Mouse (Mus musculus): ENCODE measurements around the gene Gm20388. TPM values are rescaled to one million over a fixed set of nuclear protein-coding genes. Genes with fewer than 3 reads are reported as not detected.

The Gm20388 gene
- polyA plus RNA-seq, 1 experiment from 2014 or later = not detected

DNA sequence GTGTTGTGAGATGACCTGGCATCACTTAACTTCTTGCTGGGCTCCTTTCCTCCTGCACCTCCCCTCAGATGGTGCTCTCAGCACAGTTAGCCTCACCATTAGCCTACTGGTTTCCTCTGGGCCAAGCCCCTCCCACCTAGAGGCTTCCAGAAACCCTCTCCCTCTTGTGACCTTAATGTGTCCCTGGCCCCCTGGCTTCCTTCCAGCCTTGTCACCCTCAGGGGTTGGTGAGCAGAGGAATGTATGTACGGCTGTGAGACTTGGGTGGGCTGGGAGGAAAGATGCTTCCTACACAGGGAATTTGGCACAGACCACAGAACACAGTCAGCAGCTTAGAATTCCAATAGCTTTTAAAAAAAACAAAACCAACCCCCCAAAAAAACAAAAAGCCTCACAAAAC, 1970.2 kb downstream of the Gm20388 start:
- Histone ChIP-seq H3K4me3 (ENCODE audit: low read length) (no peak overlapping the region), H3K9me3 (ENCODE audit: control insufficient read depth, low read length) (no peaks in the 10 kb centered on the region), H3K4me1 (replicated peaks; ENCODE audit: control insufficient read depth, insufficient read depth, low read length) (no peaks in the 10 kb centered on the region; the same call in 1 of the 2 replicates), H3K36me3 (ENCODE audit: control insufficient read depth, insufficient read depth, low read length) (peaks cover 6% of the 10 kb centered on the region; the same call in 1 of the 2 replicates), H3K9ac (ENCODE audit: low read length) (no peak overlapping the region), H3K27ac (ENCODE audit: low read length) (no peak overlapping the region), H3K4me2 (ENCODE audit: low read depth, low read length) (no peak overlapping the region), H3K27me3 (ENCODE audit: control insufficient read depth, insufficient read depth, low read depth, low read length) (no peaks in the 10 kb centered on the region)
- WGBS = 35% methylated on average over 1 of the region's 1 CpGs
- peak; percentile 74 for ATAC-seq (ENCODE audit: low read depth)

DNA sequence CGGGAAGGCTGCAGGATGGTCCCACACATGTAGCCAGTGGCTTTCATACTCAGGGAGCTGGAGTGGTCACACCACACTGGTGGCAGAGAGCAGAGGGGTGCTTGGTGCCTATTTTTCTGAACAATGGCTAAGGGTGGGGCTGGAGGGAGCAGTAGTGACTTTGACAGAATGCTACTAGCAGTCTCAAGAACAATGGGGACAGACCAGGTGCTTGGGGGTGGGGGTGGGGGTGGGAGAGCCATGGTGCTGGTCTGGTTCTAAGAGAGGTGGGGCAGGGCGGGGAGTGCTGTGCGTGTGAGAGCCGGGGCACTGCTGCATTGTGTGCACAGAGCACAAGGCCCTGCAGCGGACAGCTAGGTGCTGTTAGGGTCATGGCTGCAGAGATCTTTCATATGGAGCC, 1971.3 kb downstream of the Gm20388 start:
- ATAC-seq (ENCODE audit: low read depth) = 0 out of 2 replicates have a peak, but pooled peaks have one; percentile 11
- no peak overlapping the region for H3K27ac ChIP-seq (ENCODE audit: low read length)
- H3K9ac ChIP-seq (ENCODE audit: low read length) = no peak overlapping the region
- no peaks in the 10 kb centered on the region for H3K9me3 ChIP-seq (ENCODE audit: control insufficient read depth, low read length)
- 76% methylated on average over 5 of the region's 5 CpGs for WGBS
- H3K4me2 ChIP-seq (ENCODE audit: low read depth, low read length) = no peak overlapping the region
- H3K4me3 ChIP-seq (ENCODE audit: low read length) = no peak overlapping the region
- H3K4me1 ChIP-seq (replicated peaks; ENCODE audit: control insufficient read depth, insufficient read depth, low read length) = no peaks in the 10 kb centered on the region; the same call in 1 of the 2 replicates
- H3K27me3 ChIP-seq (ENCODE audit: control insufficient read depth, insufficient read depth, low read depth, low read length) = no peaks in the 10 kb centered on the region
- peaks cover 6% of the 10 kb centered on the region for H3K36me3 ChIP-seq (ENCODE audit: control insufficient read depth, insufficient read depth, low read length)

DNA sequence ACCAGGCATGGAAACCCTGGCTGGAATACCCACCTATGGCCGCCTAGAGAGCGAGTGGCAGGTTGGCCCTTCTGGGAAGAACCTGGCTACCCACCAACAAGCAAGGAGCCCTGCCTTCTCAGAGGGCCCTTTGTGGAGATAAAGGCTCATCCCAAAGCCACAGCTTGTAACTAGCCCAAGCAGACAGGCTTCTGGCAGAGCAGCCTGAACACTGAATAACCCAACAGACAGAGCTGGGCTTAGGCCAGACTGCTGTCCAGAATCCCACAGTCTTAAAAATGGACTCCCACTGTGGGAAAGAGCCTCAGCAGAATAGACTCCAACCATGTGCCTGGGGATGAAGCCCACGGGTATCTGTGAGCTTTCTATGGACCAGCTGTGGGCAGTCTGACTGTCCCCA, 1973.5 kb downstream of the Gm20388 start:
- WGBS = 86% methylated on average over 3 of the region's 3 CpGs

DNA sequence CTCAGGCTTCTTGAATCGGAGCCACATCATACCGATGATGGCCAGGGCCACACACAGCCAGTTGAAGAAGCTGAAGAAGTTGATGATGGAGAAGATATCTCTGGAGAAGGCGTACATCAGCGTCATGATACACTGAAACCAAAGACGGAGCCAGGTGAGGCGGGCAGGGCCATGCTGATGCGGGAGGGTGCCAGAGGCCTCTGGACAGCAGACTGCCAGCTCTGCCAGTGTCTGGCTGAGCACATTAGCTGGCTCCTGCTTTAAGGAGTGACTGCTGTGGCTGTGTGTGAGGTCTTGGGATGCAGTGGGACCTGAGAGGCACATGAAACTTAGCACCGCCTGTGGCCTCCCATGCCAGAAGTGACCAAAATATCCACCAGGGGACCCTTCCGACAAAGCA, 1974.4 kb downstream of the Gm20388 start:
- WGBS = 93% methylated on average over 9 of the region's 9 CpGs
- Histone ChIP-seq H3K9ac (ENCODE audit: low read length) (no peak overlapping the region), H3K27me3 (ENCODE audit: control insufficient read depth, insufficient read depth, low read depth, low read length) (no peaks in the 10 kb centered on the region), H3K27ac (ENCODE audit: low read length) (no peak overlapping the region), H3K4me1 (replicated peaks; ENCODE audit: control insufficient read depth, insufficient read depth, low read length) (no peaks in the 10 kb centered on the region; the same call in 1 of the 2 replicates), H3K36me3 (ENCODE audit: control insufficient read depth, insufficient read depth, low read length) (peaks cover 6% of the 10 kb centered on the region), H3K4me2 (ENCODE audit: low read depth, low read length) (no peak overlapping the region), H3K9me3 (ENCODE audit: control insufficient read depth, low read length) (no peaks in the 10 kb centered on the region), H3K4me3 (ENCODE audit: low read length) (no peak overlapping the region)
- ATAC-seq (ENCODE audit: low read depth) = no peak

More for the DNA sequence above, 1973.5 kb downstream of the Gm20388 start:
- Histone ChIP-seq H3K4me3 (ENCODE audit: low read length) (no peak overlapping the region), H3K27ac (ENCODE audit: low read length) (no peak overlapping the region), H3K4me1 (replicated peaks; ENCODE audit: control insufficient read depth, insufficient read depth, low read length) (no peaks in the 10 kb centered on the region; the same call in 1 of the 2 replicates), H3K9ac (ENCODE audit: low read length) (no peak overlapping the region), H3K4me2 (ENCODE audit: low read depth, low read length) (no peak overlapping the region), H3K27me3 (ENCODE audit: control insufficient read depth, insufficient read depth, low read depth, low read length) (no peaks in the 10 kb centered on the region), H3K36me3 (ENCODE audit: control insufficient read depth, insufficient read depth, low read length) (peaks cover 6% of the 10 kb centered on the region), H3K9me3 (ENCODE audit: control insufficient read depth, low read length) (no peaks in the 10 kb centered on the region)
- no peak for ATAC-seq (ENCODE audit: low read depth)

DNA sequence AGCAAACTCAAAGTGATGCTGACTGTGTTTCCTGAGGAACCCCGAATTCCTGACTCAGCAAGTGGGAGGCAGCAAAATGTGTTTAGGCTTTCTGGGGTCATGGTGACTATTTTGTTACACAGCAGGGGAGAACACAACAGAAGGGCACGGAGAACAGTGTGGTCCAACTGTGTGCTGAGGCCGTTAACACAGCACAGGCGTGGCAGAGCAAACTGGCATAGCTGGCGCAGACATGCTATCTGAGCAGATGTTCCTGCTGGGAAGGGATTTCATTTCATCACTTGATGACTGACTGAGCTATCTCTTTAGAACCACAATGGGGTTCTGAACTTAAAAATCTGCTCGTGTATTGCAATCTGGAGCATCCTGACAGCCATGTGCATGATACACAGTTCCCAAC, 1974.8 kb downstream of the Gm20388 start:
- Histone ChIP-seq H3K27ac (ENCODE audit: low read length) (no peak overlapping the region), H3K4me1 (replicated peaks; ENCODE audit: control insufficient read depth, insufficient read depth, low read length) (no peaks in the 10 kb centered on the region; the same call in 1 of the 2 replicates), H3K27me3 (ENCODE audit: control insufficient read depth, insufficient read depth, low read depth, low read length) (no peaks in the 10 kb centered on the region), H3K36me3 (ENCODE audit: control insufficient read depth, insufficient read depth, low read length) (peaks cover 6% of the 10 kb centered on the region), H3K4me3 (ENCODE audit: low read length) (no peak overlapping the region), H3K9me3 (ENCODE audit: control insufficient read depth, low read length) (no peaks in the 10 kb centered on the region), H3K9ac (ENCODE audit: low read length) (no peak overlapping the region), H3K4me2 (ENCODE audit: low read depth, low read length) (no peak overlapping the region)
- no peak for ATAC-seq (ENCODE audit: low read depth)
- 90% methylated on average over 6 of the region's 6 CpGs for WGBS

DNA sequence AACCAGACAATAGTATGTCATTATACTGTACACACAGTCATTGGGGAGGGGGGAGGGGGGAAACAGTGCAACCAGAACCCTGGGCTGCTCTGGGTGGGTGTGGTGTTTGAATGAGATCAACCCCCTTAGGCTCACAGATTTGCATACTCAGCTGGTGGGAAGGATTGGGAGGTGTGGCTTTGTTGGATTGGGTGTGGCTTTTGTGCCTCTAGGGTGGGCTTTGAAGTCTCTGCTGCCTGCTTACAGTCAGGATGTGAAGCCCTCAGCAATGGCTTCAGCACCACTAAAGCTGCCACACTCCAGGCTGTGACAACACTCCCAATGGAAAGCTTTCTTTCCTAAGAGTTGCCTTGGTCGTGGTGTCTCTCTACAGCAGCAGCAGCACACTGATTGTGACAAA, 1976.9 kb downstream of the Gm20388 start:
- ATAC-seq (ENCODE audit: low read depth) = no peak
- peaks cover 4% of the 10 kb centered on the region; the same call in 1 of the 2 replicates for H3K36me3 ChIP-seq (ENCODE audit: control insufficient read depth, insufficient read depth, low read length)
- H3K4me2 ChIP-seq (ENCODE audit: low read depth, low read length) = no peak overlapping the region
- no peak overlapping the region for H3K27ac ChIP-seq (ENCODE audit: low read length)
- WGBS = 60% methylated on average over 1 of the region's 1 CpGs
- H3K27me3 ChIP-seq (ENCODE audit: control insufficient read depth, insufficient read depth, low read depth, low read length) = no peaks in the 10 kb centered on the region
- H3K4me1 ChIP-seq (replicated peaks; ENCODE audit: control insufficient read depth, insufficient read depth, low read length) = no peaks in the 10 kb centered on the region
- no peaks in the 10 kb centered on the region for H3K9me3 ChIP-seq (ENCODE audit: control insufficient read depth, low read length)
- no peak overlapping the region for H3K9ac ChIP-seq (ENCODE audit: low read length)
- no peak overlapping the region for H3K4me3 ChIP-seq (ENCODE audit: low read length)

DNA sequence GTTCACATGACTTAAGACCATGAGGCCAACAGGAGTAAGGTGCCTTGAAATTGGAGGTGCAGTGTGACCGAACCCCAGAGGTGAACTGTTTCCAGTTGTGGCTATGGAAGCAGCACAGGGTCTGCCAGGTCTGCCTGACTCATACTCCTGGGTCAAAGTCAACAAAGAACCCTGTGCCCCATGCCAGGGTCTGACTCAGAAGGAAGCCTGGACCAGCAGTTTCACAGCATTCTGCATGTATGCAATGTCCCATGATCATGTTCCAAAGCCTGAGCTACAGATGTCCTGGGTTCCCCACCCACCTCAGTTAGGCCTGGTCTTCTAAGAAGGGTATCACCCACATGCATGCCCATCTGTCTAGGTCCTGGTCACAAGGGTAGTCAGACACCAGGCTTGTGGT, 1978.7 kb downstream of the Gm20388 start:
- no peak overlapping the region for H3K4me2 ChIP-seq (ENCODE audit: low read depth, low read length)
- H3K4me3 ChIP-seq (ENCODE audit: low read length) = no peak overlapping the region
- ATAC-seq (ENCODE audit: low read depth) = no peak
- no peaks in the 10 kb centered on the region for H3K9me3 ChIP-seq (ENCODE audit: control insufficient read depth, low read length)
- 97% methylated on average over 1 of the region's 1 CpGs for WGBS
- no peaks in the 10 kb centered on the region for H3K27me3 ChIP-seq (ENCODE audit: control insufficient read depth, insufficient read depth, low read depth, low read length)
- no peaks in the 10 kb centered on the region for H3K4me1 ChIP-seq (replicated peaks; ENCODE audit: control insufficient read depth, insufficient read depth, low read length)
- H3K9ac ChIP-seq (ENCODE audit: low read length) = no peak overlapping the region
- no peaks in the 10 kb centered on the region; the same call in 1 of the 2 replicates for H3K36me3 ChIP-seq (ENCODE audit: control insufficient read depth, insufficient read depth, low read length)
- H3K27ac ChIP-seq (ENCODE audit: low read length) = no peak overlapping the region

DNA sequence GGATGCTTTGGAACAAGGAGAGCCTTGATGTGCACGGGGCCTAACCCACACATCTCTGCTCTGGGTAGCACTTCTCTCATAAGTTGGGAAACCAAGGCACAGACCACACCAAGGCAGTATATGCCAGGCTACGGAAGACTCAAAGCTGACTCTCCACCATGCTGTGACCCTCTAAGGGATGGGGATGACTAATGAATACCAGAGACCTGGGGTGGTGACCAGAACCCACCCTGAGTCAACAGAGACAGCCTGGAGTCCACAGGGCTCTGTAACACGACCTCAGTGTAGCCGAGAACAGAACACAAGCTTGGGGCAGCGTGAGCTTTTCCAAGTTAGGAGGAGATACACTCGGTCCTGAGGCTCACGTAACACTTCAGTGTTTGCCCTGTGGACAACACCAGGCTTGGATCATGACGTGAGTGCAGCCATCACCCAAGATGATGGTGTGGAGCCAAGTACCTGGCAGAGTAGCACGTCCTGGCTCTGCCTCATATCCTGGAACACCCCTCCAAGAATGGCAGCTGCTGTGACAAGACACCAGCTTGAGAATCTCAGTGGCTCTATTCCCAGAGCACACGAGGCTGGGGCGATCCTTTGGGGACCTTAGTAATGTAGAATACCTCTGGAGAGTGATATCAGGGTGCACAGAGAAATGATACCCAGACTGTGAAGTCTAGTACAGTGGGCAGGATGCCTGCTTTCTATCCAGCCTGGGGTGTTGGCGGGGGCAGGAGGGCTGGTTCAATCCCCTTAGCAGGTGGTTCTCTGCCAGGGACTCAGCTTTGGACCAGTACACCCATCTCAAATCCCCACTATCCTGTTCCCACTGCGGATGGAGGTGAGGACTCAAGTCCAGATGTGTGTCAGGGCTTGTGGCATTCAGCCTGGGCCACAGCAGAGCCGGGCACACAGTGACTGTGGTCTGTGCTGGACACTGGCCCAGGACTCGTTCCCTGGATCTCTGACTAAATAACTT, 1979.5 kb downstream of the Gm20388 start:
- Histone ChIP-seq H3K27me3 (ENCODE audit: control insufficient read depth, insufficient read depth, low read depth, low read length) (no peaks in the 10 kb centered on the region), H3K9me3 (ENCODE audit: control insufficient read depth, low read length) (no peaks in the 10 kb centered on the region), H3K36me3 (ENCODE audit: control insufficient read depth, insufficient read depth, low read length) (no peaks in the 10 kb centered on the region; the same call in 1 of the 2 replicates), H3K4me1 (replicated peaks; ENCODE audit: control insufficient read depth, insufficient read depth, low read length) (no peaks in the 10 kb centered on the region), H3K27ac (ENCODE audit: low read length) (no peak overlapping the region), H3K4me3 (ENCODE audit: low read length) (no peak overlapping the region), H3K4me2 (ENCODE audit: low read depth, low read length) (no peak overlapping the region), H3K9ac (ENCODE audit: low read length) (no peak overlapping the region)
- 67% methylated on average over 15 of the region's 15 CpGs for WGBS
- ATAC-seq (ENCODE audit: low read depth) = no peak

DNA sequence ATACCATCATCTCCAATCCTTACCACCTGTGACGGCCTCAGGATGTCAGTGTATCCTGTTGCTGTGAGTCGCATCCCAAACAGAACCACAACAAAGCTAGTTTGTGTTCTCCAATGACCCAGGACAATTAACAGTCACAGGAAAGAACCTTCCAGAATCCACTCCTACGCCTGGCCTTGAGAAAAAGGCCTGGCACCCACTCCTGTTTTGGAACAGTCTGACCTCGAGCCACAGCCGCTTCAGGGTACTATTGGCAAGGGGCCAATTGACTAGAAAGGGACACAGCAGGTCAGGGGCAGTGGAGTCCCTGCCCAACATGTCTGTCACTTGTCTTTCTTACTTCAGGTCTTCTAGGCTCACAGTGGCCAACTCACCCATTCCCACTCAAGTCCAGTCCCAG, 1982.2 kb downstream of the Gm20388 start:
- no peak for ATAC-seq (ENCODE audit: low read depth)
- Histone ChIP-seq H3K4me3 (ENCODE audit: low read length) (no peak overlapping the region), H3K36me3 (ENCODE audit: control insufficient read depth, insufficient read depth, low read length) (no peaks in the 10 kb centered on the region), H3K4me2 (ENCODE audit: low read depth, low read length) (no peak overlapping the region), H3K9ac (ENCODE audit: low read length) (no peak overlapping the region), H3K27ac (ENCODE audit: low read length) (no peak overlapping the region), H3K4me1 (replicated peaks; ENCODE audit: control insufficient read depth, insufficient read depth, low read length) (peaks cover 6% of the 10 kb centered on the region), H3K9me3 (ENCODE audit: control insufficient read depth, low read length) (no peaks in the 10 kb centered on the region), H3K27me3 (ENCODE audit: control insufficient read depth, insufficient read depth, low read depth, low read length) (no peaks in the 10 kb centered on the region)
- 65% methylated on average over 5 of the region's 5 CpGs for WGBS
